Mouse (Mus musculus) myocyte (in vitro differentiated cells): ENCODE measurements around the gene Hectd4. TPM values are rescaled to one million over a fixed set of nuclear protein-coding genes. Genes with fewer than 3 reads are reported as not detected.
A peak's percentile ranks its signal among the peaks of the same experiment; 100 is the strongest.

Source experiments
- H3K27me3 ChIP-seq: one replicate; pipeline ENCODE4 v1.6.1; 2011; ENCODE audit not compliant: control insufficient read depth, insufficient read depth, insufficient read length
- H3K36me3 ChIP-seq: one replicate; pipeline ENCODE4 v1.6.1; 2011; ENCODE audit not compliant: control insufficient read depth, insufficient read depth
- H3K4me2 ChIP-seq: one replicate; pipeline ENCODE4 v1.6.1; 2011; ENCODE audit warnings: low read depth, control low read depth
- H3K4me3 ChIP-seq: one replicate; pipeline ENCODE4 v1.5.1; 2011; ENCODE audit warnings: mild to moderate bottlenecking, control low read depth, moderate library complexity
- H3K79me2 ChIP-seq: one replicate; pipeline ENCODE4 v1.6.1; 2011; ENCODE audit not compliant: control insufficient read depth, insufficient read depth
- H3ac ChIP-seq: one replicate; pipeline ENCODE4 v1.6.1; 2011; ENCODE audit not compliant: control insufficient read depth, insufficient read length
- CEBPB ChIP-seq: IDR thresholded peaks from 2 replicates; pipeline ENCODE4 v1.6.1; 2011; ENCODE audit warnings: mild to moderate bottlenecking, moderate library complexity; ENCODE audit not compliant: poor library complexity, insufficient read depth, severe bottlenecking
- E2F4 ChIP-seq: IDR thresholded peaks from one replicate; pipeline ENCODE4 v1.6.1; 2011; ENCODE audit warnings: mild to moderate bottlenecking, control low read depth, moderate library complexity; ENCODE audit not compliant: insufficient read depth
- MAX ChIP-seq: IDR thresholded peaks from one replicate; pipeline ENCODE4 v1.6.1; 2011; ENCODE audit warnings: low read depth, mild to moderate bottlenecking, control low read depth
- MYOD1 ChIP-seq, 3 experiments: IDR thresholded peaks; one replicate each; pipeline ENCODE4 v1.6.1; 2011; ENCODE audit warnings: control low read depth in 2 of 3, low read depth in 2 of 3, mild to moderate bottlenecking in 2 of 3, moderate library complexity in 1 of 3; ENCODE audit not compliant: insufficient read length in 2 of 3, control insufficient read depth in 1 of 3
- MYOG ChIP-seq, 3 experiments: IDR thresholded peaks; one replicate each; pipeline ENCODE4 v1.6.1; 2011; ENCODE audit warnings: control low read depth in 2 of 3, low read depth in 2 of 3, mild to moderate bottlenecking in 2 of 3; ENCODE audit not compliant: insufficient read length in 2 of 3, control insufficient read depth in 1 of 3, insufficient read depth in 1 of 3
- POLR2A ChIP-seq: IDR thresholded peaks from one replicate; pipeline ENCODE4 v1.6.1; 2011; ENCODE audit warnings: low read depth, mild to moderate bottlenecking, control low read depth, moderate library complexity; ENCODE audit not compliant: insufficient read length
- POLR2AphosphoS2 ChIP-seq: IDR thresholded peaks from one replicate; pipeline ENCODE4 v1.6.1; 2011; ENCODE audit warnings: low read depth, control low read depth; ENCODE audit not compliant: insufficient read length
- REST ChIP-seq: IDR thresholded peaks from one replicate; pipeline ENCODE4 v1.6.1; 2011; ENCODE audit warnings: mild to moderate bottlenecking, control low read depth, moderate library complexity; ENCODE audit not compliant: insufficient read depth, insufficient read length
- SRF ChIP-seq: IDR thresholded peaks from one replicate; pipeline ENCODE4 v1.6.1; 2011; ENCODE audit warnings: low read depth; ENCODE audit not compliant: control insufficient read depth, insufficient read length
- TCF12 ChIP-seq: IDR thresholded peaks from one replicate; pipeline ENCODE4 v1.6.1; 2011; ENCODE audit warnings: mild to moderate bottlenecking, control low read depth; ENCODE audit not compliant: poor library complexity, insufficient read depth, severe bottlenecking
- TCF3 ChIP-seq: IDR thresholded peaks from one replicate; pipeline ENCODE4 v1.6.1; 2011; ENCODE audit warnings: low read depth, control low read depth; ENCODE audit not compliant: insufficient read length
- USF1 ChIP-seq: IDR thresholded peaks from one replicate; pipeline ENCODE4 v1.6.1; 2011; ENCODE audit warnings: low read depth, mild to moderate bottlenecking, control low read depth, moderate library complexity
- polyA plus RNA-seq: library from polyadenylated mRNA; unstranded; fragments of >200 nt; fragmentation: generic; extraction: Trizol; gene quantifications from one replicate; pipeline ENCODE4 v1.2.1, GENCODE M21; 2012; ENCODE audit warnings: missing spikeins

Gene Hectd4
- polyA plus RNA-seq, 1 experiment: 6.6 TPM

DNA sequence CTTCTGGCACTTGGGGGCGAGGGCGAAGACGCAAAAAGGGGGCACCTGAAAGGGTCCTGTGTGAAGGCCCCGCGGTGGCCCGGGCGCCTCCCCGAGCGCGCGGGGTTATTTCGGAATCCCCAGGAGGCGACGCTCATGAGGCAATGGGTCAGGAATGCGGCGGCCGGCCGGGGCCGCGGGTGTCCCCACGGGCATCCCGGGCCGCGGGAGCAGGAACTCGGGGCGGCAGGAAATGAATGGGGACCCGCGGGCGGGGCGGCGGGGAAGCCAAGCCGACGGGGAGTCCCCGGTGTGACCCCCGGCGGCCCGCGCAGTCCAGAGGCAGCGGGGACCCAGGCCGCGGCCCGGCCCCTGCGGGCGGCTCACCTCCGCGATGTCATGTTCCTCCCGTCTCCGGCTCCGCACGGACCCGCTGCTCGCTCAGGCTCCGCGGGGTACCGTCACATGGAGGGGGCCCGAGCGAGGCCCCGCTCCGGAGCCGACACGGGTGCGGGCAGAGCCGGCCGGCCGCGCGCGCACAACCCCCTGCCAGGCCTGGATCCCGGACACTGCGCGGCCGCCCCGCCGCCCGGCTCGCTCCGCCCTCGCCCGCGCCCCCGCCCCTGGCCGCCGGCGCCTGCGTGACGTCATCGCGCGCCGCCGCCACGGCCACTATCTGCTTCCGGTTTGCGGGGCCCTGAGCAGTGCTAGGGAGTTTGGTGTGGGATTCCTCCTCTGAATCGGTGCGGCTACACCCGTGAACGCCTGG, 29.0 kb upstream of the Hectd4 start, which contains the start of gene Ptpn11:
TSS of gene Ptpn11 (minus strand) at position 562 of the 748 bp plus-strand sequence.
- TF ChIP-seq POLR2A (peak; percentile 73), MYOG (IDR thresholded peaks at IDR 0.05; ENCODE audit: control insufficient read depth in 1 of 3, insufficient read depth in 1 of 3, insufficient read length in 2 of 3, low read depth in 2 of 3) (no peak), POLR2AphosphoS2 (peak; percentile 77), MAX (no peak), MYOD1 (IDR thresholded peaks at IDR 0.05; ENCODE audit: control insufficient read depth in 1 of 3, insufficient read length in 2 of 3, low read depth in 2 of 3) (no peak), SRF (no peak), TCF3 (no peak), TCF12 (no peak), USF1 (no peak), E2F4 (no peak), CEBPB (no peak), REST (no peak)
- Histone ChIP-seq H3ac (peak within 1 kb of the TSS; percentile 72), H3K79me2 (peaks cover 48% of the 10 kb centered on the region), H3K27me3 (no peaks in the 10 kb centered on the region), H3K4me3 (peak within 1 kb of the TSS; percentile 65), H3K36me3 (no peaks in the 10 kb centered on the region), H3K4me2 (peak within 1 kb of the TSS; percentile 93)

DNA sequence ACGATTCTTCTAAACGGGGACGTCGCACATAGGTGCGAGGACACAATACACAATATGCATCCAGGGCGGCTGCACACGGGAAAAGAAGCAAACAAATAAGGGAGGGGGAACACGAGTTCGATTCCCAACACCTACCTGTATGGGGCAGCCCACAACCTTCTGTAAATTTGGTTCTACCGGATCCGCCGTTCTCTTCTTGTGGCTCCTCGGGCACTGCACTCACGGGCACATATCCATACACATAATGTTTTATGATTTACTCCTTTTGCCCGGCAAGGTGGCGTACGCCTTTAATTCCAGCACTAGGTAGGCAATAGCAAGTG, 28.5 kb upstream of the Hectd4 start:
- no peaks in the 10 kb centered on the region for H3K36me3 ChIP-seq
- peaks cover 42% of the 10 kb centered on the region for H3K79me2 ChIP-seq
- H3K4me2 ChIP-seq: peak overlapping the region; percentile 93
- no peak for TF ChIP-seq USF1
- no peak for TF ChIP-seq SRF
- no peak for TF ChIP-seq TCF3
- no peak for TF ChIP-seq POLR2A
- peak overlapping the region; percentile 65 for H3K4me3 ChIP-seq
- peak overlapping the region; percentile 72 for H3ac ChIP-seq
- H3K27me3 ChIP-seq: no peaks in the 10 kb centered on the region

DNA sequence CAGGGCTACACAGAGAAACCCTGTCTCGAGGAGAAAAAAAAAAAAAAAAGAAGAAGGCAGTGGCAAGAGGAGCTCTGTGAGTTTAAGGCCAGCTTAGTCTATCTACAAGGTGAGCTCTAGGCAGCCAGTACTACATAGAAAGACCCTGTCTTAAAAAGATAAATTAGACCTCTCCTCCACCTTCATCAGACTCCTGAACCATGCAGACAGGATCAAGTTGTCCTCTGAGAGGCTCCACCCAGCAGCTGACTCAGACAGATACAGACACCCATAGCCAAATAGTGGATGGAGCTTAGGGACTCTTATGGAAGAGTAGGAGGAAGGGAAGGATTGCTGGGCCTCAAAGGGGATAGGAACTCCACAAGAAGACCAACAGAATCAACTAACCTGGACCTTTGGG, 25.8 kb upstream of the Hectd4 start:
- Histone ChIP-seq H3K27me3 (peaks cover 4% of the 10 kb centered on the region), H3K4me3 (no peak overlapping the region), H3K4me2 (no peak overlapping the region), H3K79me2 (peaks cover 16% of the 10 kb centered on the region), H3ac (no peak overlapping the region), H3K36me3 (no peaks in the 10 kb centered on the region)
- TF ChIP-seq MYOD1 (IDR thresholded peaks at IDR 0.05; ENCODE audit: control insufficient read depth in 1 of 3, insufficient read length in 2 of 3, low read depth in 2 of 3) (no peak), MYOG (IDR thresholded peaks at IDR 0.05; ENCODE audit: control insufficient read depth in 1 of 3, insufficient read depth in 1 of 3, insufficient read length in 2 of 3, low read depth in 2 of 3) (no peak), USF1 (no peak), CEBPB (no peak), SRF (no peak), E2F4 (no peak), MAX (no peak), REST (no peak), TCF3 (no peak), TCF12 (no peak), POLR2AphosphoS2 (no peak), POLR2A (no peak)

DNA sequence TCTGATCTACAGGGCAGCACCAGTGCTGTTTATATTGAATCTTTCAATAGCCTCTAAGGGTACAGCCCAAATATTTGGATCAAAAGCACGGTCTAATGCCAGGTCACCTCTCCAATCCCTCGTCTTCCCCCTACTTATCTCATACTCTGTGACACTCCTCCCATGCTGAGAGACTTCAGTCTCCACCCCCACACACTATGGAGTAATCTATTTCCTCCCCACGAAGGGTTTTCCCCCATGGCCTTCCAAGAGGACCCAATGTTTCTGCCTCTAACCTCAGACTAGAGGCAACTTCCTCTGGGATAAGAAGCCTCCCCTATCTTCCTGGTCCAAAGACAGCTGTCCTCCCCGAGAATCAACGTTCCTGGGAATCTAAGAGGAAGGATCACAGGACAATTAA, 23.3 kb upstream of the Hectd4 start:
- Histone ChIP-seq H3K4me3 (no peak overlapping the region), H3K79me2 (no peaks in the 10 kb centered on the region), H3ac (no peak overlapping the region), H3K36me3 (no peaks in the 10 kb centered on the region), H3K27me3 (peaks cover 4% of the 10 kb centered on the region), H3K4me2 (no peak overlapping the region)
- TF ChIP-seq E2F4 (no peak), POLR2A (no peak), TCF12 (no peak)

DNA sequence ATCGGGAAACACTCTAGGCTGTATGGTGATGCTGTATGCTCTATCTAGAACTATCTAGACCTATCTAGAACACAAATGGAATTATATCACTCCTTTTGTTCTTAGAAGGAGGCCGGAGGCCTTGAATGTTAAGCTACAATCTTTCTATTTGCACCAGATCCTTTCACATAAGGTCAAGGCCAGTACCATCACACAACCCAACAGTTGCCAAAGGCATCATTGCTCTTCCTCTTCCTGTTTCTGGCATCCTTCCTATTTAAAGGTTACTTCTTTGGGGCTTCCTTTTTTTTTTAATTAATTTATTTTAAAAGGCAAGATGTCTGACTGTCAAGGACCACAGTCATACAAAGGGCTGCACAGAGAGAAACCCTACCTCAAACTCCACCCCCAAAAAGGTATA, 22.7 kb upstream of the Hectd4 start:
- TF ChIP-seq POLR2AphosphoS2 (no peak), POLR2A (no peak), REST (no peak), TCF12 (no peak), E2F4 (no peak), CEBPB (no peak), TCF3 (no peak), MAX (no peak), MYOD1 (IDR thresholded peaks at IDR 0.05; ENCODE audit: control insufficient read depth in 1 of 3, insufficient read length in 2 of 3, low read depth in 2 of 3) (no peak), SRF (no peak), MYOG (IDR thresholded peaks at IDR 0.05; ENCODE audit: control insufficient read depth in 1 of 3, insufficient read depth in 1 of 3, insufficient read length in 2 of 3, low read depth in 2 of 3) (no peak), USF1 (no peak)
- H3K27me3 ChIP-seq: peaks cover 4% of the 10 kb centered on the region
- H3ac ChIP-seq: no peak overlapping the region
- H3K79me2 ChIP-seq: no peaks in the 10 kb centered on the region
- no peaks in the 10 kb centered on the region for H3K36me3 ChIP-seq
- no peak overlapping the region for H3K4me2 ChIP-seq
- H3K4me3 ChIP-seq: no peak overlapping the region
